Mouse (Mus musculus) ovary, postnatal 10 days (tissue): Measurements from ENCODE around the gene Mob1b.
A peak's percentile ranks its signal among the peaks of the same experiment; 100 is the strongest.
"Not testable (repeated sequence)": the region's sequence is repeated elsewhere in the genome, so short reads cannot be mapped to it uniquely, and the experiment has no call there.

Source experiments
- DNase-seq: peaks from one replicate; pipeline ENCODE4 v3.0.0; 2022; ENCODE audit warnings: low spot score

Mob1b gene

DNA sequence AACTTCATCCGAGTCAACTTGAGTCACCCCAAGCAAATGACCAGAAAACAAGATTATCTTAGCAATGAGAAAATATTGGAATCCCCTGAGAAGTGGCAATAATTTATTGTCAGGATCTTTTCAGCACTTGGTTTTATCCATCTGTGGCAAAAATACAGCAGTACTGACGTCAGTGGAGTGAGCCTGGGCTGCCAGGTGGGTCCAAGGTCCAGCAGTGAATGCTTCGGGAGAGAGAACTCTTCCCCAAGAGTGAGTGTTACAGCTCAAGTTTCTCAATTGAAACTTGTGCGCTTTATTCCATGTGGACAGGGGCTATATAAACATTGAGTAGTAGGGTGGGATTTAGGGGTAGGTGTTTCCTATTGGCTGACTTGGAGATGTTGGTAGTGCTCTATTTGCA lies 18.6 kb upstream of the Mob1b start:
- no peak for DNase-seq

DNA sequence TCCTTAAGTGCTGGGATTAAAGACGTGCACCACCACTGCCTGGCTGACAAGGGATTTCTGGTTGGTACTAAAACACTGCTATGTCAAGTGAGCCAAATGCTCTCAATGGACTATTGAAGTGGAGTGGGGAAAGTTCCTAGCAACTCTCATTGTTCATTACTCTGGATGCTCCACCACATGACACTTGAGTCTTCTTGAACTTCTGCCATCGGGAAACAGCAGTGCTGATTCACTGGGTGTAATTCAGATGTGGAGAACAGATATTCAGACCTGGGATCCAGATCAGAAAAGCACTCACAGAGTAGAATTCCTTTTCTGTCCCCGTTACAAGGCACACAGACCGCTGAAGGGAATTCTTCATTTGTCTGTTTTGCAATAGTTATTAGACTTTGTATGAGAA lies 17.1 kb upstream of the Mob1b start:
- DNase-seq = no peak

DNA sequence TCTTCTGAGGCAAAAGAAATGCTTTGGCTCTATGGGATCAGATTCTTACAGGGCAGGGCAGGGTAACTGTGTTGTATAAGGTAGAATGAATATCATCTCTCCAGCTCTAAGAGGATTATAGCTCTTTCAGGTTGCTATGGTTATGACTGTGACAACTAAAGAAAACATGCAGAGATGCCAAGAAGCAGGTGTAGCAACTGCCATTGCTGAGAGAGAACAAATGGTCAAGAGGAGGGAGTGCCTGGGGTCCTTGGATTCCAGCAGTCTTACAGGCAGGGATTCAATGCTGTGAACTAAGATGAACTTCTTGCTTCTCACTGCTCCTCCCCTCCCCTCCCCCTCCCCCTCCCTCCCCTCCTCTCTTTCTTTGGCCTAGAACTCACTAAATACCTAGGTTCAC lies 9.5 kb upstream of the Mob1b start:
- no peak for DNase-seq

DNA sequence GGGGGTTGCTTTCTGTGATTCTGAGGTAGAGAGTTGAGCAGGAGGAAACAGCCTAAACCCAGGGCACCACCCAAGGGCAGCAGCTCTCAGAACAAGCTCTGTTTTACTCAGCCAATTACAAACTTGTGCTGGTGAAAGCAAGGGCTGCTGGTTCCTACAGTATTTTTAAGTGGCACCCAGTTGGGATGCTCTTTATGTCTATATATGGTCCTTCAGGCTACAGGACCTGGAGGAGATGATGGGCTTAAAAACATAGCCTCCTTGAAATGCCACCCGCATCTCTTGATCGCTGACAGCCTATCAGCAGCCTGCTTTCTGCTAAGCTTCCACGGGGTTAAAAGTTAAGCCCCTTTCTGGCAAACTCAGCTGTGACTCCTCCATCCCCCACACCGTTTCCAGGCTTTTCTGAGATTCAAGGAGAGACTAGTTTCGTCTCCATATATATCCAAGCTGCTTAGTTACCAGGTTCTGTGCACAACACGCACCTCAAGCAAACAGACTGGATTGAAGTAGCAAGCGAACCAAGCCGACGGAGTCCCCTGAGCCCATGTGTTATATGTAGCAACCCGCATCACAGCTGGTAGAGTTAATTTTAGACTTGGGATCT lies 8.9 kb upstream of the Mob1b start:
- no peak for DNase-seq

DNA sequence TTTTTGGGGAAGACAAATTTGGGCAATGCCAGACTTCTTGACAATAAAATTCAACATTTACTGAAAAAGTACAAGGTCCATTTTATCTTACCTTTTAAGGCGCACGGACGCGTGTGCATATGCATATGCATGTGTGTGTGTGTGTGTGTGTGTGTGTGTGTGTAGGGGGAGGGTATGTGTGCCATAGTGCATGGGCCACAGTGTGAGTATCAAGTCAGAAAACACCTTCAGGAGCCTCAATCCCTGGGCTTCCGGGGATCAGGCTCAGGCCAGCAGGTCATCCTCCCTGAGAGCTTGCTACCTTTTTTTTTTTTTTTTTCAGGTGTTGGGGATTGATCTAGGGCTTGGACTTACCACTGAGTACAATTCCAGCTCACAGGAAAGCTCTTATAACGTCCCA lies 8.3 kb upstream of the Mob1b start:
- no peak for DNase-seq

DNA sequence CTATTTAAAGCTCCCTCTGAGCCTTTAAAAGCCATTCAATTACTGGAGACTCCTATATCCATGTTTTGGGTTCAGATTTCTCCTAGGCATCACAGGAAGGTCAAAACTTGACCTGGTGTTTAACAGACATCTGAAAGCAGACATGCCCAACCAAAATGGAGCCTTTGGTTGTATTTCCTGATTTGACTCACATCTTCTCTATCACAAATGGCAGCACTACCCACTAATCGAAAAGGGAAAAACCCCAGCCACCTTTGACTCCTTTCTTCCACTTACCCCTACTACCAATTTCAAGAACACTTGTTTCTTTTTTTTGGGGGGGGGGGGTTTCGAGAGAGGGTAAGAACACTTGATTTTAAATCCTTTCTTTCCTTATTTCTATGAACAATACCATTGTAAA lies 3.7 kb upstream of the Mob1b start:
- no peak for DNase-seq

DNA sequence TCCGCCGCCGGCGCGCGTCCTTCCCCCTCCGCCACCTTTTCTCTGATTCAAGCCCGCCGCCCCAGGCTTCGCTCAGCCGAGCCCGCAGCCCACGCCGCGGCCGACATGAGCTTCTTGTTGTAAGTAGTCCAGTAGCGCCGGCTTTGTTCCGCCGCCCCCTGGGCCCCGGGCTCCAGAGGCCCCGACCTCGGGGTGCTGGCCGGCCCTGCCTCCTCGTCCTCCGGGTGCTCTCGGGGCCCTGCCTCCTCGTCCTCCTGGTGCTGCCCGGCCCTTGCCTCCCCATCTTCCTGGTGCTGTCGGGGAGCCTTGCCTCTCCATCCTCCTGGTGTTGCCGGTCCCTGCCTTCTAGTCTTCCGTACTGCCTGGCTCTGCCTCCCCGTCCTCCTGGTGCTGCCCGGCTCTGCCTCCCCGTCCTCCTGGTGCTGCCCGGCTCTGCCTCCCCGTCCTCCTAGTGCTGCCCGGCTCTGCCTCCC lies 384 bp downstream of the Mob1b start:
- DNase-seq = no peak

DNA sequence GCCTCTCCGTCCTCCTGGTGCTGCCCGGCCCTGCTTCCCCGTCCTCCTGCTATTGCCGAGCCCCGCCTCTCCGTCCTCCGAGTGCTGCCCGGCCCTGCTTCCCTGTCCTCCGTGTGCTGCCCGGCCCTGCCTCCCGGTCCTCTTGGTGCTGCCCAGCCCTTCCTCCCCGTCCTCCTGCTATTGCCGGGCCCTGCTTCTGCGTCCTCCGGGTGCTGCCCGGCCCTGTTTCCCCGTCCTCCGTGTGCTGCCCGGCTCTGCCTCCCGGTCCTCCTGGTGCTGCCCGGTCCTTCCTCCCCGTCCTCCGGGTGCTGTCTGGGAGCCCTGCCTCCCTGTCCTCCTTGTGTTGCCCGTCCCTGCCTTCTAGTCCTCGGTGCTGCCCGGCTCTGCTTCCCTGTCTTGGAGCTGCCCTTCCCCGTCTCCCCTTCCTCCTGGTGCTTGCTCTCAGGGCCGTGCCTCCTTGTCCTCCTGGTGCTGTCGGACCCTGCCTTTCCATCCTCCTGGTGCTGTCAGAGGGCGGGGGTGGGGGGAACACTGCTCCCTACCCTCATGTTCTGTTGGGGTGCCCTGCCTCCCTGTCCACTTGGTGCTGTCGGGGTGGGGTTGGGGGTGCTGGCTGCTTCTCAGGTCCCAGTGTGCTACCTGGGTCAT lies 1.0 kb downstream of the Mob1b start:
- peak; percentile 11 for DNase-seq

DNA sequence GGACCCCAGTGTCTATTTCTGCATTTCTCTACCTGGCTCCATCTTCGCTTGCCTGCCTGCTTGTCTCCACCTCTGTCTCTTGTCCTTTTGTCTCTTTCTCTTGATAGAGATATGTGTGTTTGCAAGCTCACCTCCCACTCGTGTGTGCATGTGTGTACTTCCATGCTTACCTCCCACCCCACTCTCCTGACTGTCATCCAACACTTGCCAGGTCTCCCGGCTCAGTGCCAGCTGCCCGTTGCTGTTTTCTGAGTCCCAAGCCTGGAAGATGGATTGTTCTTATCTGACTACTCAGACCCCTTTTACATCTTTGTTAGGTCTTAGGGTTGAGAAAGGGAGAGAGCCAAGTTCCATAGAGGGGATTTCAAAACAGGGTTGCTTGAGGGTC lies 1.6 kb downstream of the Mob1b start:
- DNase-seq = no peak

- no peak for DNase-seq
Observed at GRCm38 (mm10) chr5:88724030-88724429, 3.4 kb downstream of the Mob1b start.

DNA sequence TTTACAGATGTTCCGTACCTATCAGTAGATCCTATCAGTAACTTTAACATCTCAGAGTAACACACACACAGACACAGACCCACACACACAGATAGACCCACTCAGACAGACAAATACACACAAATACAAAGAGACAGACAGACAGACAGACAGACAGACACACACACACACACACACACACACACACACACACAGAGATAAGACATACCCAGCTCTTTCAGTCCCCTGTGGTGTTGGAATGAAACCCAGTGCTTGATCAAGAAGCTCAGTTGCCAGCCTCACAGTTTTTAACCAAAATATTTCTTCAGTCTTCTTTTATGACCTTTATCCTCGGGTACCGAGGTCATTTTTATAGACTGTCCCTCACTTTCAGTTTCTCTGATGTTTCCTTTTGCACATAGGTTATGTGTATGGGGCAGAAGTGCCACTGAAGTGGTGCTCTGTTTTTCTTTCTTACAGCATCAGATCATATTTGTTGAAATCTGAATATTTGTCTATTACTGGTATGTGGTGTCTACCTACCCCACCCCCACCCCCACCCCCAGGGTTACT lies 7.0 kb downstream of the Mob1b start:
- no peak for DNase-seq

- DNase-seq = no peak
Observed at GRCm38 (mm10) chr5:88734786-88735185, 14.1 kb downstream of the Mob1b start.

- DNase-seq = not testable (repeated sequence)
Observed at GRCm38 (mm10) chr5:88741065-88741464, 20.4 kb downstream of the Mob1b start.

DNA sequence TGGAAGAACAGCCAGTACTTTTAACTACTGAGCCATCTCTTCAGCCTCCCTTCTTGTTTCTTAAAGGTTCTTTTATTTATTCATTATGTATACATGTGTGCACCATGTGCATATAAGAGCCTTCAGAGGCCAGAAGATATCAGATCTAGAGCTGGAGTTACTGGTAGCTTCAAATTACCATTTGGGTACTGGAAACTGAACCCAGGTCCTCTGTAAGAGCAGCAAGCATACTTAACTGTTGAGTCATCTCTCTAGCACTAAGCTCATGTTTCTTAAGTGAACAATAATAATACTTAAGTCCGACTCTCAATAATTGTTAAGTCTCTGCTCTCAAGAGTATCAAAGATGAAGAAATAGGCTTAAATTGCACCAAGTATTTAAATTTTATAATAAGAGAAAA lies 27.1 kb downstream of the Mob1b start:
- no peak for DNase-seq

- no peak for DNase-seq
Observed at GRCm38 (mm10) chr5:88753199-88753598, 32.5 kb downstream of the Mob1b start.

- no peak for DNase-seq
Observed at GRCm38 (mm10) chr5:88762611-88763010, 42.0 kb downstream of the Mob1b start.

DNA sequence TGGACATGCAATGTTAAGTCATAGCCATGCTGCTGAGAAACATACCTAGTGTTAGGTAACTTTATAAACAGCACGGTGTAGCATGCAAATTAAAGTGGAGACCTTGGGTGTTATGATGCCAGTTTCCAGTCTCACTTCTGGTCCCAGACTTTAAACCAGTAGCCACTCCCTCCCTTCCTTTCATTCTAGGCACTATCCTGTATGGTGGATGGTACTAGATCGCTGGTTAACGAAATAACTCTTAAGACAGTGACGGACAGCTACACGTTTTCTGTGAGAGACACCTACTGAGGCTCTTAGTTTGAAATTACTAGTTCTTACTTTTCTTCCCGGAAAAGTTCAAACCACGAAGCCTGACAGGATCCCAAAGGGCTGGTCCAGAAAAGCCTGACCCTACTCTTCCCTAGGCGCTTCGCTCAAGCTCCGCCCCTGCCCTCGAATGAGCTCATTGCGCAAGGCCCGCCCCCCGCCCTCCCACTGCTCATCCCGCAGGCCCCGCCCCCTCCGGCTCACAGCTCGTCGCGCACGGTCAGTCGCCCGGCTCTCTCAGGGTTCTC lies 43.9 kb downstream of the Mob1b start:
- no peak for DNase-seq

DNA sequence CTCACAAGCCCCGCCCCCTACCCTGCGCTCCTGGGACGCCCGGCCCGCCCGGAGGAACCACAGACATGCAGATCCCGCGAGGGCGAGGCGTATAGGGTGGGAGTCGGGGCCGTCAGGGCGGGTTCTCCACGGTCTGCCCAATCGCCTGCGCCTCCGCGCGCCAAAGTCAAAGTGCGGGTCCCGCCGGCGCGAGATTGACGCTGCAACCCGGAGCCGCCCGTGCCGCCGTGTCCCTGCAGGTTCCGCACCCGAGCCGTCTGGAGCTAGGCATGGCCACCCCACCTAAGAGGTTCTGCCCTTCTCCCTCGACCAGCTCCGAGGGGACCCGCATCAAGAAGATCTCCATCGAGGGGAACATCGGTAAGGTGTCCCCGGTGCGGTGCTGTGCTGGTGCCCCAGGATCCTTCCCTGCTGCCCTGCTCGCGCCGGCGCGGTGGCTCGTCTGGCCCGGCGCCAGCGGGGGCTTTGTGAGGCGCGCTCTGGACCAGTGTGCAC lies 44.4 kb downstream of the Mob1b start, which contains the start of gene Dck:
TSS of gene Dck (plus strand) at position 10 of the 495 bp plus-strand sequence.
- DNase-seq = peak; percentile 91

- no peak for DNase-seq
Observed at GRCm38 (mm10) chr5:88765587-88765986, 44.9 kb downstream of the Mob1b start.

GRCm38 (mm10) chr5:88766121-88766520 lies 45.5 kb downstream of the Mob1b start:
- DNase-seq = no peak

DNA sequence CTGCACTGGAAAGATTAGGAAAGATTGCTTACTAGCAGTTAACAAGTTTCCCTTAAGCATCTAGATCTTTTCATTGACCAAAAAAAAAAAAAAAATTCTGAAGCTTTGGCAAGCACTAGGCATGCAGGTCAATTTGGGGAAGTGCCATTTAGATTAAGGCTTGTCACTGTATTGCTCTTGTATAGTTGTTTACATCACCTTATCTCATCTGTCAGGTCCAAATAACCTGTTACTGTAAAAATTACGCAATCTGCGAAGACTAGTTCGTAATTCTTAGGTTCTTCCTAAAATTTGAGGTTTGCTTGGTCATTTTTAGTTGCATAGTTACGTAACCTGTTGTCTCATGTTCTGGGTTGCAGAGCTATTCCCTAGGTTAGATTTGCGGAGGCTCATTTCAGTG lies 46.2 kb downstream of the Mob1b start:
- no peak for DNase-seq

DNA sequence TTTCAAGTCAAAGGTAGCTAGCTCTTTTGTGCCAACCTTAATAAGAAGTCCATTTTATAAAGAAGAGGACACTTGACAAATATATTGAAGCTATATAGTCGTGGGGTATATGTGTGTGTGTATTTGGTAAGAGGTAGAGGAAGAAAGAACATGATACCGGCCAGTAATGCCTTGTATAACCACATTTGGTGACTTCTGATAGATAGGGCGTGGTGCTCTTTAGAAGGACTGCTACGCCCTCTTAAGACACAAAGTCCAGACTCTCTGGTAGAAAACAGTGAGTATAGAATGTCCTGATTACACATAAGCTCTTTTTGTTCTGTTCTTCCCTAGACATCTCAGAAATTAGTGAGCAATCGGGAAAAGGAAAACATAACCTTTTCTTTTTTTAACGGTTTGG lies 47.5 kb downstream of the Mob1b start:
- no peak for DNase-seq

GRCm38 (mm10) chr5:88782072-88782765 lies 61.6 kb downstream of the Mob1b start:
- DNase-seq = no peak
